Mouse (Mus musculus): Measurements from ENCODE around the gene Hebp1. TPM values are rescaled to one million over a fixed set of nuclear protein-coding genes. Genes with fewer than 3 reads are reported as not detected.

Hebp1 gene
- polyA plus RNA-seq, 1 experiment from 2014 or later = 9.6 TPM

DNA sequence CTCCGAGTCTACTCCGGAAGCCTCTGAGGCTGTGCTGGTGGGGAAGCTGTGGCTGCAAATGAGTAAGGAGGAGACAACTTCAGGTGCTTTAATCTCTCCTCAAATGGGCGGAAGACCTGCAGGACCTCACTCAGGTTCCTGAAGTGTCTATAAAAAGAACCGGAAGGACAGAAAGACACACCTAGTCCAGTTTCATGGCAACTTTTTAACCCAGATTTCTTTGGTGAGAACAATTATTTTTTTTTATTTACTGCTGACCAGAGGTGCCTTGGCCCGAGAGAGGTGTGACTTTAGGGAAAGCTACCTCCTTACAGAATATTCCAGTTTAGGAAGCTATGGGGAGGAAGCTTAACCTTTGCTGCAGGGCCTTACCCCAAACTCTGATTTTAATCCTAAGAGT, 79.6 kb downstream of the Hebp1 start, which contains the start of gene Gprc5d:
Gene Gprc5d (minus strand): TSS at position 101 of the 400 bp plus-strand sequence.
- Histone ChIP-seq H3K27me3 (ENCODE audit: control insufficient read depth, insufficient read depth, low read length) (no peaks in the 10 kb centered on the region), H3K27ac (ENCODE audit: low read length) (no peak within 1 kb of the TSS), H3K9ac (replicated peaks; ENCODE audit: low read depth, low read length) (no peak within 1 kb of the TSS), H3K9me3 (ENCODE audit: control insufficient read depth, low read depth, low read length) (no peaks in the 10 kb centered on the region), H3K4me3 (ENCODE audit: low read depth, low read length) (no peak within 1 kb of the TSS), H3K4me2 (replicated peaks; ENCODE audit: low read depth, low read length) (no peak within 1 kb of the TSS), H3K4me1 (ENCODE audit: control insufficient read depth, insufficient read depth, low read length) (no peaks in the 10 kb centered on the region), H3K36me3 (ENCODE audit: control insufficient read depth, insufficient read depth, low read length) (no peaks in the 10 kb centered on the region)
- ATAC-seq (ENCODE audit: insufficient number of reproducible peaks, insufficient read depth, low FRiP score, low read depth) = no peak
- 86% methylated on average over 5 of the region's 5 CpGs for WGBS

- Histone ChIP-seq H3K27ac (ENCODE audit: low read length) (no peak overlapping the region), H3K27me3 (ENCODE audit: control insufficient read depth, insufficient read depth, low read length) (no peaks in the 10 kb centered on the region), H3K9me3 (ENCODE audit: control insufficient read depth, low read depth, low read length) (no peaks in the 10 kb centered on the region), H3K4me3 (ENCODE audit: low read depth, low read length) (no peak overlapping the region), H3K9ac (replicated peaks; ENCODE audit: low read depth, low read length) (no peak overlapping the region), H3K4me1 (ENCODE audit: control insufficient read depth, insufficient read depth, low read length) (no peaks in the 10 kb centered on the region), H3K4me2 (replicated peaks; ENCODE audit: low read depth, low read length) (no peak overlapping the region), H3K36me3 (ENCODE audit: control insufficient read depth, insufficient read depth, low read length) (no peaks in the 10 kb centered on the region)
- 90% methylated on average over 8 of the region's 8 CpGs for WGBS
- no peak for ATAC-seq (ENCODE audit: insufficient number of reproducible peaks, insufficient read depth, low FRiP score, low read depth)
Observed at GRCm38 (mm10) chr6:135116479-135116878, 81.3 kb downstream of the Hebp1 start.

GRCm38 (mm10) chr6:135113114-135113436, 84.7 kb downstream of the Hebp1 start:
- Histone ChIP-seq H3K27ac (ENCODE audit: low read length) (no peak overlapping the region), H3K9me3 (ENCODE audit: control insufficient read depth, low read depth, low read length) (no peaks in the 10 kb centered on the region), H3K4me3 (ENCODE audit: low read depth, low read length) (no peak overlapping the region), H3K4me2 (replicated peaks; ENCODE audit: low read depth, low read length) (no peak overlapping the region), H3K27me3 (ENCODE audit: control insufficient read depth, insufficient read depth, low read length) (no peaks in the 10 kb centered on the region), H3K4me1 (ENCODE audit: control insufficient read depth, insufficient read depth, low read length) (no peaks in the 10 kb centered on the region), H3K9ac (replicated peaks; ENCODE audit: low read depth, low read length) (no peak overlapping the region), H3K36me3 (ENCODE audit: control insufficient read depth, insufficient read depth, low read length) (no peaks in the 10 kb centered on the region)
- ATAC-seq (ENCODE audit: insufficient number of reproducible peaks, insufficient read depth, low FRiP score, low read depth) = no peak
- 21% methylated on average over 6 of the region's 6 CpGs for WGBS

DNA sequence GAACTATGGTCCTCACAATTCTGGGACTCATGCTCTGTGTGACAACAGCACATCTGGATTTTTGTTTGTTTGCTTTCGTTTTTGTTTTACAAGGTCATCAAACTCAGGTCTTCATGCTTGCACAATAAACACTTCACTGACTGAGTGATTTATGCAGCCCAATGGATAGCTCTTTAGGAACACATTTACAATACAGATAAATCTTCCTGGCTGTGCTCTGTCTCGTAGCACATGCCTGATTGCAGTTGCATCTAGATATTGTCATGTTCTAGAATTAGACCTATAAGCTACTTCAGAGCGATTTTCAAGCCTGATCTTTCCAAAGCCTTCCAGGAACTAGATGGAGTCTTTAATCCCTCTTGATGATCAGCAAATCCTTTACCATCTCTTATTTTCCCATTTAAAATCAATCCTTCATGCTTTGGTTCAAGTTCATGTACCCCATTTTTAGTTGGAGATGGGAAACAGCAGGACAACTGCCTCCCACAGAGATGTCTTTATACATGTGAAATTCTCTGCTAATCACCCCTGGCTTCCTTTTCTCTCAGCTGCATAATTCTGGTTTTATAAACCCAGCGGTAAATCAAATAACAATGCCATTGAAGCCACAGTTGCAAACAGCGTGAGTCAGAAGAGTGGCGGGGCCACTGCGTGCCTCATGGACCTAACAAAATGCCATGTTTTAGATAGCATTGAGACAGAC, 85.3 kb downstream of the Hebp1 start:
- 27% methylated on average over 7 of the region's 7 CpGs for WGBS

DNA sequence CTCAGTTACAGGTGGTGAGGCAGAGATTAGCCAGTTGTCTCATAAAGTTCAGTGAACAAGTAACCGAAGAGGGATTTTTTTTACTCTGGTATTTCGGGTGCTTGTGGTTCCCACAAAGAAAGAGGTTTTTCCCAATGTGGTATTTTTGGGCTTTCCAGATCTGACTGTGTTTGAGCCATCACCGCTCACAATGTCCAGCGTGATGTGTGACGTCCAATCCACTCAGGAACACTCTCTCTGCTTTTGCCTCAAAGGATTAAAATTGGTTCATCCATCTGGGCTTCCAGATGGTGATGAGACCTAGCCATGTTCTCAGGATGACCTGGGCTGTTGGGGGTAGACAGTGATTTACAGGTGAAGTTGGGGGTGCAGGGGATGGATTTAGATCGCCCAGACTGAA, 90.8 kb downstream of the Hebp1 start:
- 89% methylated on average over 6 of the region's 6 CpGs for WGBS
- H3K9me3 ChIP-seq (ENCODE audit: control insufficient read depth, low read depth, low read length) = no peaks in the 10 kb centered on the region
- no peak overlapping the region for H3K9ac ChIP-seq (replicated peaks; ENCODE audit: low read depth, low read length)
- no peaks in the 10 kb centered on the region for H3K36me3 ChIP-seq (ENCODE audit: control insufficient read depth, insufficient read depth, low read length)
- no peak overlapping the region for H3K4me2 ChIP-seq (replicated peaks; ENCODE audit: low read depth, low read length)
- no peak for ATAC-seq (ENCODE audit: insufficient number of reproducible peaks, insufficient read depth, low FRiP score, low read depth)
- H3K4me1 ChIP-seq (ENCODE audit: control insufficient read depth, insufficient read depth, low read length) = no peaks in the 10 kb centered on the region
- no peak overlapping the region for H3K4me3 ChIP-seq (ENCODE audit: low read depth, low read length)
- H3K27me3 ChIP-seq (ENCODE audit: control insufficient read depth, insufficient read depth, low read length) = no peaks in the 10 kb centered on the region
- no peak overlapping the region for H3K27ac ChIP-seq (ENCODE audit: low read length)

More for the DNA sequence above, 85.3 kb downstream of the Hebp1 start:
- Histone ChIP-seq H3K9me3 (ENCODE audit: control insufficient read depth, low read depth, low read length) (no peaks in the 10 kb centered on the region), H3K27me3 (ENCODE audit: control insufficient read depth, insufficient read depth, low read length) (no peaks in the 10 kb centered on the region), H3K27ac (ENCODE audit: low read length) (no peak overlapping the region), H3K4me3 (ENCODE audit: low read depth, low read length) (no peak overlapping the region), H3K4me1 (ENCODE audit: control insufficient read depth, insufficient read depth, low read length) (no peaks in the 10 kb centered on the region), H3K4me2 (replicated peaks; ENCODE audit: low read depth, low read length) (no peak overlapping the region), H3K9ac (replicated peaks; ENCODE audit: low read depth, low read length) (no peak overlapping the region), H3K36me3 (ENCODE audit: control insufficient read depth, insufficient read depth, low read length) (no peaks in the 10 kb centered on the region)
- no peak for ATAC-seq (ENCODE audit: insufficient number of reproducible peaks, insufficient read depth, low FRiP score, low read depth)

DNA sequence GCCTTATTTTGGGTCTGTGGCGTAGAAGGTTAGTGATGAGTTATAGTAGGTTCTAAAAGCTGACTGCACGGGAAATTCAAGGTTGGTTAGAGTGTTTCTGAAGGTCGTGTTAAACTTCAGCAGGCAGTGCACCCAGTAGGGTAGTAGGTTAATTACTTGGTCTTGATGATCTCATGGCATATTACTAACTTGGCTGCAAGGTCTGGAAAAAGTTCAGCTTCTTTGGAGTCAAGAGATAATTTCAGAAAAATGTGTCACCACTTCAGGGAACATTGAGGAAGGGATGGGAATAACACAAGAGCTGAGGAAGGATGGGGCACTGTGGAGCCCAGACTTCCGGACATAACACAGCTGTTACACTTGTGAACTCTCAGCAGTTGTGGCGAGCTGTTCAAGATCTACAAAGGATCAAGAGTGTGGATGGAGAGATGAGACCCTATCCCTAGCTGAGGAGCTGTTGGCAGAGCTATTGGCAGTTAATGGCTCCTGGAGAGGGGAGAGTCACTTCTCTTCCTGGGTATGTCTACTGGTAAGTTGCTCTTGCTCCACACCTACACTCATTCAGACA, 95.0 kb downstream of the Hebp1 start:
- Histone ChIP-seq H3K4me2 (replicated peaks; ENCODE audit: low read depth, low read length) (no peak overlapping the region), H3K4me3 (ENCODE audit: low read depth, low read length) (no peak overlapping the region), H3K9ac (replicated peaks; ENCODE audit: low read depth, low read length) (no peak overlapping the region), H3K27ac (ENCODE audit: low read length) (no peak overlapping the region), H3K36me3 (ENCODE audit: control insufficient read depth, insufficient read depth, low read length) (no peaks in the 10 kb centered on the region), H3K9me3 (ENCODE audit: control insufficient read depth, low read depth, low read length) (no peaks in the 10 kb centered on the region), H3K4me1 (ENCODE audit: control insufficient read depth, insufficient read depth, low read length) (no peaks in the 10 kb centered on the region), H3K27me3 (ENCODE audit: control insufficient read depth, insufficient read depth, low read length) (no peaks in the 10 kb centered on the region)
- ATAC-seq (ENCODE audit: insufficient number of reproducible peaks, insufficient read depth, low FRiP score, low read depth) = no peak
- WGBS = 65% methylated on average over 5 of the region's 5 CpGs

GRCm38 (mm10) chr6:135100787-135101472, 96.9 kb downstream of the Hebp1 start:
- no peak for ATAC-seq (ENCODE audit: insufficient number of reproducible peaks, insufficient read depth, low FRiP score, low read depth)
- Histone ChIP-seq H3K4me3 (ENCODE audit: low read depth, low read length) (no peak overlapping the region), H3K9me3 (ENCODE audit: control insufficient read depth, low read depth, low read length) (no peaks in the 10 kb centered on the region), H3K4me1 (ENCODE audit: control insufficient read depth, insufficient read depth, low read length) (no peaks in the 10 kb centered on the region), H3K36me3 (ENCODE audit: control insufficient read depth, insufficient read depth, low read length) (no peaks in the 10 kb centered on the region), H3K27me3 (ENCODE audit: control insufficient read depth, insufficient read depth, low read length) (no peaks in the 10 kb centered on the region), H3K27ac (ENCODE audit: low read length) (no peak overlapping the region), H3K4me2 (replicated peaks; ENCODE audit: low read depth, low read length) (no peak overlapping the region), H3K9ac (replicated peaks; ENCODE audit: low read depth, low read length) (no peak overlapping the region)
- 78% methylated on average over 15 of the region's 15 CpGs for whole genome bisulfite sequencing

- Histone ChIP-seq H3K9me3 (ENCODE audit: control insufficient read depth, low read depth, low read length) (no peaks in the 10 kb centered on the region), H3K4me1 (ENCODE audit: control insufficient read depth, insufficient read depth, low read length) (no peaks in the 10 kb centered on the region), H3K9ac (replicated peaks; ENCODE audit: low read depth, low read length) (no peak overlapping the region), H3K4me2 (replicated peaks; ENCODE audit: low read depth, low read length) (no peak overlapping the region), H3K4me3 (ENCODE audit: low read depth, low read length) (no peak overlapping the region), H3K36me3 (ENCODE audit: control insufficient read depth, insufficient read depth, low read length) (no peaks in the 10 kb centered on the region), H3K27me3 (ENCODE audit: control insufficient read depth, insufficient read depth, low read length) (no peaks in the 10 kb centered on the region), H3K27ac (ENCODE audit: low read length) (no peak overlapping the region)
- no peak for ATAC-seq (ENCODE audit: insufficient number of reproducible peaks, insufficient read depth, low FRiP score, low read depth)
- WGBS = 88% methylated on average over 12 of the region's 12 CpGs
Observed at GRCm38 (mm10) chr6:135092798-135093470, 104.9 kb downstream of the Hebp1 start.
